Mouse (Mus musculus) thymus, postnatal 0 days (tissue): ENCODE data around the gene 4930558K02Rik. TPM values are rescaled to one million over a fixed set of nuclear protein-coding genes. Genes with fewer than 3 reads are reported as not detected.
A peak's percentile ranks its signal among the peaks of the same experiment; 100 is the strongest.

Source experiments
- DNase-seq: peaks from one replicate; pipeline ENCODE4 v3.0.0-alpha.2; 2015; ENCODE audit warnings: low spot score
- polyA plus RNA-seq: library from polyadenylated mRNA; unstranded; fragments of >200 nt; fragmentation: Nextera tagmentation; extraction: Ambion mirVana; gene quantifications from 2 replicates; pipeline ENCODE4 v1.2.1, GENCODE M21; 2015

The 4930558K02Rik gene
- polyA plus RNA-seq, 1 experiment from 2014 or later: 0.40 TPM

DNA sequence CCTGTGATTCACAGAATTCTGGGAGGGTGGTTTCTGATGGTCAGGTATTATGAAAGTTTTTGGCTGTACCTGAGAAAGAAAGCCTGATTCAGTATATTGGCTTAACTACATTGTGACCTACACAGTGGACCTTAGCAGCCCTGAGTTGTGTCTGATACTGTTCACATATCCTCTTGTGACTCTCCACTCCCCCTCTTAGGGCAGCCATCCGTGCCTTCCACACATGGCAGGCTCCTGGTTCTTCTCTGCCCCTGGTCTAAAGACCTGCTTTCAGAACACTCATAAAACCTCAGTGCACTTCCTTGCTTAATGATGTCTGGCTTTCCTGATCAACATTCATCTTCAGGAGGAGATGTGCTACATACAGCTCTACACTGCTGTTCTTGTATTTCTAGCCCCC is 26.8 kb downstream of the 4930558K02Rik start:
- no peak for DNase-seq

DNA sequence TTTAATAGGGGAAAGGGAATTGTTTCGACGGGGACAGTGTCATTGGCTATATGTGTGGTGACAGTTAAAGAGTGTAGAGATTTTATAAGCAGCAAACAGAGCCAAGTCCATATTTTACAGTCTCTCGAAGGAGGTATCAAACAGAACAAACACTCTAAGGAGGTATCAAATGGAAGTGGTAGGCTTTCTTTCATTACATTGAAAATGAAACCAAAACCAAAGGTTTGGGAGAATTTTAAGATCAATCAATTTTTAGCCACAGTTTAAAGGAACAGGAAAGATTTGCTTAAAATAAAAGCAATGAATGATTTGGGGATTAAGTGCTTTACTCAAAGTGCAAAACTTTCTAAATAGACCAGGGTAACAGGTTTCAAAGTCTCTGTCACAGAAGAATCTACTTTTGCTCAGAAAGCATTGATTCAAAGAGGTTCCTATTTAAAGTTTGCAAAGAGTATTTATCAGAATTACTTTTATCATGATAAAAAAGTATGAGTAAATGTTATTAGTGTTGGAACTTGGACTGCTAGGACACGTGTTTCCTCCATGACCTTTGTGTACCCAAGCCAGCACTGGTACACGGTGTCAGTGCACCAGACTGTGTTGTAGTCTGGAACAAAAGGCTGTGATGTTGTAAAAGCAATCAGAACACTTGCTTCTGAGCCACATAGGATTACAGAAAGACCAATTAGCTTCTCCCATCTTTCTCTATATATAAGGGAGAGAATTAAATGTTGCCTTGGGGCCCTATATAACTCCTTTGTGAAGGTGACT is 28.2 kb downstream of the 4930558K02Rik start:
- DNase-seq: no peak

DNA sequence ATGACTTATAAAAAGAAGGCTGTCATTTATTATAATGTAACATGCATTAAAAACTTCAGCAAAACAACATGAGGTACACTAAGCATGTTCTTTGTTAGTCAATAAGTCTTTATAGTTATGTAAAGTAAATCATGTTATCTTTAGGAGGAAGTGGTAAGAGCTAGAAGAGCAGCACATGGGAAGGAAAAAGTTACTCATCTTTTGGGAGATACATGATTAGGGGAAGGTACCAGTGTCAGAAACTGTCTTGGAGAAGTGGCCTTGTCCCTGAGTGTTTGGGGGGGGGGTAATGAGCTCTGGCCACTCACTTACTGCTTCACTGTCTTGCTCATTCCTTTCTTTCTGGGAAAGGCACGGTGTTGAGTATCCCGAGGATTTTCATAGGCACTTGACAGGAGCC is 37.4 kb downstream of the 4930558K02Rik start:
- no peak for DNase-seq

DNA sequence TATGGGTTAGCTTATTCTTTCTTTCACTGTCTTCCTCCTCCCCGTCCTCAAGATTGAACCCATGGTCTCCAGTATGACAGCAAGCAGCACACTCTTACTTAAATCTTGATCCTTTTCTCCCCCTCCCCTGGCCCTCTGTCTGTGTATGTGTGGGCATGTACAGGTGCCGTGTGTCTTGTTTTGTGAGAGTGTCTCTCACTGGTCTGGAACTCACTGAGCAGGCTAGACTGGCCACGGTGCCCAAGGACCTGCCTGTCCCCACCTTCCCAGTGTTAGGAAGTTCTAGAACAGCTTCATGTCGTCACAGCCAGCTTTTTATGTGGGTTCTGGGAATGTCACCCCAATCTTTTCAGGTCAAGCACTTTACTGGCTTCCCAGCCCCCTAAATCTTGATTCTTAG is 47.1 kb downstream of the 4930558K02Rik start:
- DNase-seq: no peak

DNA sequence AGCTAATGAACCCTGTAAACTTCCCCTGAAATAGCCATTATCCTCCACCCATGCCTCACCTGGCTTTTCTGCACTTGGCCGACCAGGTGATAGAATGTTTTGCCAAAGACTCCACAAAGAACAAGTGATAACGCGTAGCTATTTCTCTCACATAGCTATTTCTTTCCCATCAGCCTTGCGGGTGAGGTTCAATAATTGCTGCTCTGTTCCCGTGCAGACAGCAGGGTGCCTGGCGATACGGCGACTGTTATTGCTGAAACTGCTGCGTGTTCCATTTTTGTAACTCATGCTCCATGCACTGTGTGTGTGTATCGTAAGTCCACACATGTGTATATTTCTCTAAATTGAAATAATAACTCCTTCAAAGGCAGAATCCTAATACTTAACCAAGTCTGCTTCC is 47.6 kb downstream of the 4930558K02Rik start:
- DNase-seq: no peak

DNA sequence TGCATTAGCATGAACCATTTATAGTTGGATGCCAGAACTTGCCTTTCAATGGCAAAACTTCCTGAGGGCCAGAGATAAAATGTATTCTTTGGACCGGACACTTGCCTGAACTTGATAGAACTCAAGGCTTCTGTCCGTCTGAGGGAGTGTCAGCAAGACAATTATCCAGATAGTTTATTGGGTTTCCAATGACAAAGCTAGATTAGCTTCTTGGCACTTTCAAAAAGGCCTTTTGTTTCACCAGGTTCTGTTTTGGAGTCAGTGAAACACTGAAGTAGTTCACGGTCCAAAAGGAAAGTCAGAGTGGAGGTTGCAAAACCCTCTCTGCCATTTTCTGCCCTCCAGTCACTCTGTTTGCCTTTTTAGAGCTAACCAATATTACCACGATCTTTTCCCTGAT is 48.1 kb downstream of the 4930558K02Rik start:
- no peak for DNase-seq

DNA sequence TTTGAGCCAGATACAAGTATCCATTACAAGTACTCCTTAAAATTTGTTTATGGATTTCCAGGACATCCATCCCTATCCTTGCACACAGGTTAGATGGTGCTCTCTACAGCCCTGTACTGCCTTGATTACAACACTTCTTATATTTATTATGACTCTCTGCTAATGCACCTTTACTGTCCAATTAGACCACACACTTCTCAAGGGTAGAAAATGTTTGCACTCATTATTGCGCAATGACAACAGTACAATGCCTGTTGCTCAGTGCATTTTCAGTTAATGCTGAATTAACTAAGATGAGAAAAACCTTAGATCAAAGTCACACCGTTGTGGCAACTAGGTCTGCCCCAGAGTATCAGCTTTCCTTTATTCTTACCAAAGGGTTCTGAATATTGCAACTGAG is 51.5 kb downstream of the 4930558K02Rik start:
- no peak for DNase-seq

DNA sequence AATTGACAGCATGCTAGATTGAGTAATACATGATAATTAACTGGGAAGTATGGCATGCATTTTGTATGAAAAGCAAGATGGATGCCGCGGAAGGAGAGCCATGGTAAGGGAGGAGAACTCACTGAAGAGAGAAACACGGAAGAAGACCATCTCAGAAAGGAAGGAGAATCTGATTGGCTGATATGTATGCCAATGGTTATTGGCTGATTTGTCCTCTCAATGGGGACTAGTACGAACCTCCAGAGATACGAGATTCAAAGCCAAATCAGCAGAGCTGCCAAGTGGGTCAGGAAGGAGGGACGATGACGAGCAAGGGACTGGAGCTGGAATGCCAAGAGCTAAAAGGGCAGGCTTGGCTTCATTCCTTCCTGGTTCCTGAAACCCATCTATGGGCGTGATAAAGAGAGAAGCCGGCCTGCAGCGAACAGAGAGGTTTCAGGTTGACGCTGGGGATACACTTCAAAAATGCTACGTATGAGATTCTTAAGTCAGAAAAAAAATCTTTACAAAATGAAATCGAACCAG is 54.1 kb downstream of the 4930558K02Rik start:
- DNase-seq: no peak

DNA sequence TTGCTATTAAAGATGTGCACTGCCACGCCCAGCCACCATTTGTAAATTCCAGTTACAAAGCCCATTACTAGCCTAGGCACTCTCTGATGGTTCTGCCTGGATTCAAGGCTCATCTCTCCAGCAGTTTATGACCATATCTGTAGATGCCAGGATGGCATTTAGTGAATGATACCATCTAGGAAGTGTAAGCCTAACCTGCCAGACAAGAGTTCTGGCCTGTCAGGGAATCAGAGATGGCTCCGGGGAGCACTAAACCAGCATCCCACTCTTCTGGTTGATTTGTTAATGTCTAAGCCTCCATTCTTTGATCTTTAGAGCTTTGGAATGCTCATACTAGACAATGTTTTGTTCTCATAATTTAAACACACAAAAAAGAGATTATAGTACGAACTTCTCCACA is 55.1 kb downstream of the 4930558K02Rik start:
- no peak for DNase-seq

DNA sequence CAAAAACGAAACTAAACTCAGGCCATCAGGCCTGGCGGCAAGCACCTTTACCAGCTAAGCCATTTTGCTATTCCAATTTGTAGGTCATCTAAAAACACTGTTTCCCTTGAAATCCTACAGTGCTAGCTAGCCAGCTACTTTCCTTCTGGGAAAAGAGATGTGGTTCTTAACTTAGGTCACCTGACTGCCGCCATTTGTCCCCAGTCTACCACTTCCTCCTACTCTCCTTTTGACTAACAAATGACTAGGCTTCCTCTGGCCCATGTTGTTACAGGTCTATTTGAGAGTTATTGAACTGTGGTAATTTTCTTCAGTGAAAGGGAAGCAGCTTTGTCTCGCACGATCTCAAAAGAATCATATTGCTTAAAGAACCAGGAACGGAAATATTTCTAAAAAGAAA is 57.5 kb downstream of the 4930558K02Rik start:
- DNase-seq: no peak

DNA sequence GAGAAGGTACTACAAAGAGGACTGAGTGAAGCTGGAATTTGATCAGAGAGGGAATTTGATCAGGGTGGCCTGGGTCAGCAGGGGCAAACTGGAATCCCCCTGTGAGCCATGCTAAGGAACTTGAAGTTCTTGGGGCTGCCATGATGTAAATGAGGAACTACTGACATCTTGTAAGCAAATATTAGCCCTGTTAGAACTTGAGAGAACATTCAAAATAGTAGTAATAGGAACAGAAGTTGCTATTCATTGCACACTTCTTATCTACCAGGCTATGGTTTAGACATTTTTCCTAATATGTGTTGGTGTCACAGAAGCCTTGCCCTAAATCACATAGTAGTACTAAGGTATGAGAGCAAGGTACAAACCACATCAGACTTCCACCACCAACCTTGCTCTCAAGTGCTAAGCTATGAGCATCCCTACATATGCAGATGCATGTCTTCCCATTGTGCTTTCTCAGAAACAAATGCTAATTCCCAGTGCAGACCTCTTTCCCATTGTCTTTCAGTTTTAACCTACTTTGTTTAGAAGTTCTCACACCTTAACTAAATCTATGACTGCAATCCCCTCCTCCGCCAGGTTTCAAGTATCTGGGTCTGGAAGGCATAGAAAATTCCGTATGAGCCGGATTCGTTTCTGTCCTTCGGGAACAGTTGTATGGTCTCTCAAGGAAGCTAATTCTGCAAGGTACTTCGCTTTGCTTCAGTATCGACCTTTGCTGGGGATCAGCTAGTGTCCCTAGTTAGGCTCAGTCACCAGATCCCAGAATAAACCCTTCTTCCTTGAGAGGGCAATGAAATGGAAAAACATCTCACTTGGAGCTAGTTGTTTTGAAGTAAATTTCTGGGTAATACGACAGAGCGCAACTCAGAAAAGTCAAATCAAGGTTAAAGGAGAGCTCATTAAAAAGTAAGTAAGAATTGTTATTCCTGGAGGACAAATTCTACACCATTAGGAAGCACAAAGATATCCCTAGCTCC is 58.7 kb downstream of the 4930558K02Rik start:
- no peak for DNase-seq

DNA sequence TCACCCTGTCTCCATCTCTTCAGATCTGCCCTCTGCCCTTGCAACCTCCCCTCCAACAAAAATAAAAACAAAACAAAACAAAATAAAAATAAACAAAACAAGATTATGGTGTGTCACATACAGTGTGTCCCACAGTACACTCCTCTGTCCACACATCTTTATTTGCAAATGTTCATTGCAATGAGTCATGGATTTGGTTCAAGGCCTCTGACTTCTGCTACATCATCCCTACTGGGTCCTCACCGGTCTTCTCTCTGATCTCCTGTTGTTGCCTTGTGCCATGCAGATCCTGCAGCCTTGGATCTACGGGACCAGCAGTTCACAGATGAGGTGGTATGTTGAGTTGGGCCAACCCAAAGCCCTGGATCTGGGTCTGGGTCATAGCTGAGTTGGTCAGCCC is 59.8 kb downstream of the 4930558K02Rik start:
- no peak for DNase-seq

DNA sequence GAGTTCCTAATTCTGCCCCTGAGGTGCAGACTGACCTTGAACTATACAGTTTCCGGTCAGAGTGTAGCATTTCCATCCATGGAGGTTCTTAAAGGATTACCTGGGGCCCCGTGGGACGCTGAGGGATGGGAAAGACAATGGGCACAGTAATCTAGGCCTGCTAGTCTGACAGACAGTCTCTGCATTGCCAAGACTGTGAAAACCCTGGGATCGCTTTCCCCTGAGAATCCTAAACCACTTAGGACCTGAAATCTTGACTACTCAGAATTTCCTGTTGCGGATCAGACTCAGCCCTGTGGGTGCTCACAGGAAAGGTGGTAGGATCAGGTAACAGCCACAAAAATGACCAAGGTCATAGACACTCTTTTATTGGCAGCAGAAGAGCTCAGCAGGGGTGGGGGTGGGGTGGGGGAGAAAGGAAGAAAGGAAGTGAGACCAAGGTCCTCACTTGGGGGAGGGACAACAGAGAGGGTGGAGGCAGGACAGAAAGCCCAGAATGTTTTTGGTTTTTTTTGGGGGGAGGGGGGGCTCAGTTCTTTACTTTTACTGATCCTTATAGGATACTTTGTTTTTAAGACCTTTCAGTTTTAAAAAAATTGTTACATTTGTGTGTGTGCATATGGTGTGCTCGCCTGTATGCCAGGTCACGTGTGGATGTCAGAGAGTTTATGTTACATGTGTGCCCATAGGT is 60.6 kb downstream of the 4930558K02Rik start:
- no peak for DNase-seq

DNA sequence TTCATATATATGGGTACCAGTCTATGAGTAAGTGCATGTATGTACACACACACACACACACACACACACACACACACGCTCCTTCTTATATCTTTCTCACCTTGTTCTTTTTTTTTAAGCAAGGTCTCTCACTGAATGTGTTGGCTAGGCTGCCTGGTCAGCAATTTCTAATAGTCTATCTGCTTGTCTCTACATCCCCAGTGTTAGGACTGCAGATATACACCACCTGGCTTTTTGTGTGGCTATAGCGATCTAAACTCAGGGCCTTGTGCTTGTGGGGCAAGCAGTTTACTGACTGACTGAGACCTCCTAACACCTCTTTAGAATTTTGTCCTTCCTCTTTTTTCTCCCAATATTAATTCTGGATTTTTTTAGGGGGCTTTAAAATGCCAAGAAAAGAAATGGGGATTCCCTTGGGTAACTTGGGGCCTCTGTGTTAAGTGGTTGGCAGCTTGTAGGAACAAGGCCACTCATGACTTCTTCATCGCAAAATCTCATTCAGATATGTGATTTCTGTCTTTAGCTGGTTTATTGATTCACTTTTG is 61.4 kb downstream of the 4930558K02Rik start:
- DNase-seq: no peak

DNA sequence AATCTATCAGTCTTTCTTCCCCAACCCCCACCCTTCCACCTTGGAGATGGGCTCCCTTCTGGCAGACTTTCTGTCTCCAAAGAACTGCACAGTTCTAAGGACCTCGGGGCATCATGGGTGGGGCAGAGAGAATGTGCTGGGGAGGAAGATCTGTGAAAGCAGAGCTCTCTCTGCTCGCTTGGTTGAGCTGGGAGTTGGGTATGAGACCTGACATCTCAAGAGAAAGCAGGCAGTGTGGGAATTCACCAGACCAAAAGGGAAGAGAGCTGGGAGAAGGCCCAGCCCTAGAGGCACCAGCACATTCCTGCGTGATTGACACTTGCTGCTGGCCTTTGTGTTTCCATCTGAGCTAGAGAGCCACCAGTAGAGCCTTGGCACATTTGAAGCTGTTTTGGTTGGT is 63.4 kb downstream of the 4930558K02Rik start:
- DNase-seq: no peak

DNA sequence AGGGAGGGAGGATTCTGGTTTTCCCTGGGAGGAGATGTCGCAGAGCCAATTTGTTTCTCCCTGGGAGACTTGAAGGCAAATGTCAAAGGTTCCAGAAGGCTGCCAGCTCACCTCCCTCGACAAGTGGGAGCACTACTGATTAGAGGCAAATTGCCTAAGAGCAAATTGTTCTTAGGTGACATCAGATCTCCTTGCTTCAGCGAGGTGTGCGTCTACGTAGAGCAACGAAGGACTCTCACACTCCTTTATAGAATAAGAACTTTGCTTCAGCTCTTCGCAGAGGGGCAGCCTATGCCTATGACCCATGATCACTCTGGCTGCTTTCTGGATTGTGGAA is 65.8 kb downstream of the 4930558K02Rik start:
- DNase-seq: no peak

DNA sequence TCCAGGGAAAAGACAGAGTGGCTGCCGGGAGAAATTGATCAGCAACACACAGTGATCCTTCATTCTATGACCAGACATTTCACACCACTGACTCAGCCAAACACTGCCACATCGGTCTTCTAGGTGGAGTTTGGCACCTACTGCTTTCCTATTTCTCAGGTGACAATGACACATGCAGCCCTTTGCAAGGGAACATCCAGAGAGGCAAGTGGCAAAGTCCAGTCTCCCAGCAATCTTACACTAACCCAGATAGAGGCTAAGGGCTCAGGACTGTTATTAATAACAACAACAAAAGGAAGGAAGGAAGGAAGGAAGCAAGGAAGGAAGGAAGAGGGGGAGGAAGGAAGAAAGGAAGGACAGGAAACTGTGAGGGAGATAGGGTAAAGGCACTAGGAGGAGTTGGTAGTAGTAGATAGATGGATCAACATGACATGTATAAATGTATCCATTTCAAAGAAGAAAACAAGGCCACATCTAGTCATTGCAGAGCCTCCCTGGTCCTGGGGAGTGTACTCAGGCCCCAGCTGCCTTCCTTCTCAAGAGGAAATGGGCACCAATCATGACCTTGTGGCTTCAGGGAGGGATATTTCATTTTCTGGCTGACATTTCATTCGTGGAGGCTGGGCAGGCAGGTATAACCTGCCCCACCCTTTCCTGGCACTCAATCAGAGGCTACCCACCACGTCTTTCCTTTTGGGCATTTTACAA is 66.3 kb downstream of the 4930558K02Rik start:
- no peak for DNase-seq

DNA sequence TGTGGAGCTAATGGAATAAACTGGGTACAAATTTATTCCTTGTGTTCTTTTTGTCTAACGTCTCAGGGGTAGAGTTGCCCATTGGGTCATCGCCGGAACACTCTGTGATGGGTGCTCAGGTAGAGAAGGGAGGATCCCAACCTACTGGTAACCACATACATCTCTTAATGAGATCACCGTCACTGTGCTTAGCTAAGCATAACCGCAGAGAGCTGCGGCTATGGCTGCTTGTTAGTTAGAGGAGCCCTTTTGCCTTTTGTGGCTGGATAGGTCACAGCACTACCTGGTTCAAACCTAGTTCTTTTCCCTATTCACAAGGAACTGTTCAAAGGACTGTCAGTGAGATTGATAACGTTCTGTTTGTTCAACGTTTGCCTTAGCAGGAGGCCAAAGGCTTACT is 70.4 kb downstream of the 4930558K02Rik start:
- DNase-seq: no peak

DNA sequence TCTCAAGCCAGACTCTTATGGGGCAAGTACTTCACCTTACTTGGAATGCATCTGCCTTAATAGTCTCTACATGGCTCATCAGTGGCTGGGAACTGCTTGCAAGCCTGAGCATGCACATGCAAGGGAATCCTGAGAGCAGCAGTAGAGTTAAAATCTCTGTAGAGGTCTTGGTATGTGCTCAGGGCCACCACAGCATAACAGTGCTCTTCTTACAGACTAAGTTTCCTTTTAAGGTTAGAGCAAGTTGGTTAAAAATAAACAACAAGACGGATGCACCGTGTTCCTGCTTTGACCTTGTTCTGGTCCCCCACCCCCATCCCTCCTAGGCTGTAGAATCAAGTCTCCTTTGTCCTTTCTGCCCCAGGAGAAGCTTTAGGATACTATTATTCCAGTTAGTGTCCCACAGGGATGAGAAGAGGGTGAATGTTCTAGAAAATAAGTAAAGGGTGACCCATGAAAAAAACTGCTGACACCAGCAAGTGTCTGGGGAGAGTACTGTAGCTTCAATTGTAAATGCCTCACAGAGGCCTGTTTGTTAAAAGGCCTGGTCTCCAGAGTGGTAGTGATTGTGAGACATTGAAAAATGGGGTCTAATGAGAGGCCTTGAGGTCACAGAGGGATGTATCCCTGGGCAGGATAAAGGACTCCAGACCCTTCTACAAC is 71.5 kb downstream of the 4930558K02Rik start:
- DNase-seq: peak; percentile 8

DNA sequence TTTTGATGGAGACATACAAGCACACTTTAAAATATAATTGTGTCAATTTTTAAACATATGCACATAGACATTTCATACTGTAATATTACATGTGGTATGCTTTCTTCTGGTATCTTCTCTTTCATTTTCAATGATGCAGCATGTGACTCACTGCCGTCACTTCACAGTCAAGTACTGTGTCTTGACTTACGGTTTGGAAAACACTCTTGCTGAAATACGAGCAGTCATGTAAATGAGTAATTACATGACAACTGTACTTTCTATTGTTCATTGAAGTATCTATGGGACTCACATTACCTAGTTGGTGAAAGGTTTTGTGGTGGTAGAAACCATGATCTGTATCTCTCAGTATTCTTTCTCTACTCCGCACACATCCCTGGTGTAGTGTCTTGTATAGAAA is 72.3 kb downstream of the 4930558K02Rik start:
- DNase-seq: no peak
